Mouse (Mus musculus) heart, embryonic 12.5 days (tissue): ENCODE measurements at regions not wholly inside any gene's neighbourhood (a gene's known extent, or its start where the extent isn't known, plus 50 kb on each side); places are given as distances from the start of the nearest gene placed in this dataset.

Experiments
- ATAC-seq: fragments of 200-750 bp; cut with Nextera tagmentation; 2 replicates; pipeline ENCODE4 v1.8.0; 2017; ENCODE audit warnings: moderate TSS enrichment, moderate library complexity; ENCODE audit not compliant: insufficient number of reproducible peaks, low FRiP score
- H3K27ac ChIP-seq: fragments of 300-500 bp; sonication (generic); 2 replicates; pipeline ENCODE4 v1.5.1; 2016; ENCODE audit warnings: mild to moderate bottlenecking, moderate library complexity; ENCODE audit not compliant: poor library complexity, severe bottlenecking
- H3K27me3 ChIP-seq: fragments of 300-500 bp; sonication (generic); replicated peaks from 2 replicates; pipeline ENCODE4 v1.6.1; 2016; ENCODE audit warnings: mild to moderate bottlenecking, moderate library complexity
- H3K36me3 ChIP-seq: fragments of 300-500 bp; sonication (generic); 2 replicates; pipeline ENCODE4 v1.6.1; 2016; ENCODE audit warnings: mild to moderate bottlenecking, moderate library complexity
- H3K4me1 ChIP-seq: fragments of 300-500 bp; sonication (generic); replicated peaks from 2 replicates; pipeline ENCODE4 v1.6.1; 2016; ENCODE audit warnings: mild to moderate bottlenecking
- H3K4me2 ChIP-seq: fragments of 300-500 bp; sonication (generic); 2 replicates; pipeline ENCODE4 v1.6.1; 2016; ENCODE audit warnings: mild to moderate bottlenecking, moderate library complexity
- H3K4me3 ChIP-seq: fragments of 300-500 bp; sonication (generic); 2 replicates; pipeline ENCODE4 v1.5.1; 2016; ENCODE audit warnings: mild to moderate bottlenecking
- H3K9ac ChIP-seq: fragments of 300-500 bp; sonication (generic); 2 replicates; pipeline ENCODE4 v1.6.1; 2016; ENCODE audit warnings: mild to moderate bottlenecking, moderate library complexity
- H3K9me3 ChIP-seq: fragments of 300-500 bp; sonication (generic); replicated peaks from 2 replicates; pipeline ENCODE4 v1.6.1; 2016; ENCODE audit warnings: mild to moderate bottlenecking, moderate library complexity
- WGBS: fragments of 180-500 bp; shearing (Covaris S2); methylation state at CpG from one replicate; pipeline ENCODE4 v1.1.7; 2016; 5-methylcytosine and 5-hydroxymethylcytosine counted together

- H3K27ac ChIP-seq = no peak overlapping the region
- 71% methylated on average over 5 of the region's 5 CpGs for WGBS
- no peak overlapping the region for H3K9ac ChIP-seq
- H3K27me3 ChIP-seq = no peaks in the 10 kb centered on the region
- no peaks in the 10 kb centered on the region for H3K4me1 ChIP-seq
- no peaks in the 10 kb centered on the region for H3K9me3 ChIP-seq
- no peaks in the 10 kb centered on the region for H3K36me3 ChIP-seq
- H3K4me3 ChIP-seq = no peak overlapping the region
- no peak for ATAC-seq
- no peak overlapping the region for H3K4me2 ChIP-seq
Observed at GRCm38 (mm10) chr8:49243002-49243401, 399.3 kb upstream of the Tenm3 start.

- no peak overlapping the region for H3K4me3 ChIP-seq
- H3K27ac ChIP-seq = no peak overlapping the region
- H3K4me2 ChIP-seq = no peak overlapping the region
- H3K36me3 ChIP-seq = no peaks in the 10 kb centered on the region
- no peaks in the 10 kb centered on the region for H3K4me1 ChIP-seq
- H3K27me3 ChIP-seq = no peaks in the 10 kb centered on the region
- H3K9ac ChIP-seq = no peak overlapping the region
- H3K9me3 ChIP-seq = no peaks in the 10 kb centered on the region
- WGBS = 71% methylated on average over 4 of the region's 4 CpGs
- no peak for ATAC-seq
Observed at GRCm38 (mm10) chr8:49236822-49237071, 393.0 kb upstream of the Tenm3 start.

GRCm38 (mm10) chr8:49236021-49236821, 392.5 kb upstream of the Tenm3 start:
- Histone ChIP-seq H3K4me1 (no peaks in the 10 kb centered on the region), H3K4me3 (no peak overlapping the region), H3K27me3 (no peaks in the 10 kb centered on the region), H3K27ac (no peak overlapping the region), H3K36me3 (no peaks in the 10 kb centered on the region), H3K4me2 (no peak overlapping the region), H3K9me3 (no peaks in the 10 kb centered on the region), H3K9ac (no peak overlapping the region)
- 81% methylated on average over 7 of the region's 7 CpGs for WGBS
- no peak for ATAC-seq

- H3K4me3 ChIP-seq = no peak overlapping the region
- H3K4me1 ChIP-seq = no peaks in the 10 kb centered on the region
- no peaks in the 10 kb centered on the region for H3K9me3 ChIP-seq
- no peak overlapping the region for H3K27ac ChIP-seq
- no peak for ATAC-seq
- H3K27me3 ChIP-seq = no peaks in the 10 kb centered on the region
- WGBS = 79% methylated on average over 18 of the region's 18 CpGs
- no peak overlapping the region for H3K9ac ChIP-seq
- no peak overlapping the region for H3K4me2 ChIP-seq
- no peaks in the 10 kb centered on the region for H3K36me3 ChIP-seq
Observed at GRCm38 (mm10) chr8:49223841-49224420, 380.2 kb upstream of the Tenm3 start.

- no peak overlapping the region for H3K4me3 ChIP-seq
- WGBS = 69% methylated on average over 4 of the region's 4 CpGs
- ATAC-seq = no peak
- no peaks in the 10 kb centered on the region for H3K4me1 ChIP-seq
- no peak overlapping the region for H3K9ac ChIP-seq
- no peaks in the 10 kb centered on the region for H3K27me3 ChIP-seq
- no peak overlapping the region for H3K27ac ChIP-seq
- no peaks in the 10 kb centered on the region for H3K36me3 ChIP-seq
- no peak overlapping the region for H3K4me2 ChIP-seq
- H3K9me3 ChIP-seq = 0 out of 2 replicates have a peak, but pooled peaks cover under 1% of the 10 kb centered on the region
Observed at GRCm38 (mm10) chr8:49195333-49195640, 351.5 kb upstream of the Tenm3 start.

GRCm38 (mm10) chr8:49194592-49195332, 351.0 kb upstream of the Tenm3 start:
- Histone ChIP-seq H3K27me3 (no peaks in the 10 kb centered on the region), H3K4me3 (no peak overlapping the region), H3K4me1 (no peaks in the 10 kb centered on the region), H3K4me2 (no peak overlapping the region), H3K27ac (no peak overlapping the region), H3K9ac (no peak overlapping the region), H3K9me3 (0 out of 2 replicates have a peak, but pooled peaks cover 5% of the 10 kb centered on the region), H3K36me3 (no peaks in the 10 kb centered on the region)
- ATAC-seq = no peak
- WGBS = 64% methylated on average over 11 of the region's 11 CpGs

GRCm38 (mm10) chr8:49186853-49187252, 343.1 kb upstream of the Tenm3 start:
- WGBS = 75% methylated on average over 3 of the region's 3 CpGs
- ATAC-seq = no peak
- H3K9ac ChIP-seq = no peak overlapping the region

GRCm38 (mm10) chr8:49175386-49175785, 331.6 kb upstream of the Tenm3 start:
- Histone ChIP-seq H3K4me3 (no peak overlapping the region), H3K9ac (no peak overlapping the region), H3K27me3 (no peaks in the 10 kb centered on the region), H3K9me3 (0 out of 2 replicates have a peak, but pooled peaks cover 3% of the 10 kb centered on the region), H3K4me2 (no peak overlapping the region), H3K4me1 (no peaks in the 10 kb centered on the region), H3K27ac (no peak overlapping the region), H3K36me3 (no peaks in the 10 kb centered on the region)
- ATAC-seq = no peak
- 75% methylated on average over 4 of the region's 4 CpGs for WGBS

More at GRCm38 (mm10) chr8:49186853-49187252, 343.1 kb upstream of the Tenm3 start:
- Histone ChIP-seq H3K36me3 (no peaks in the 10 kb centered on the region), H3K4me1 (no peaks in the 10 kb centered on the region), H3K27me3 (no peaks in the 10 kb centered on the region), H3K27ac (no peak overlapping the region), H3K9me3 (0 out of 2 replicates have a peak, but pooled peaks cover 7% of the 10 kb centered on the region), H3K4me2 (no peak overlapping the region), H3K4me3 (no peak overlapping the region)

GRCm38 (mm10) chr8:49174956-49175355, 331.2 kb upstream of the Tenm3 start:
- no peak overlapping the region for H3K4me2 ChIP-seq
- H3K36me3 ChIP-seq = no peaks in the 10 kb centered on the region
- H3K4me3 ChIP-seq = no peak overlapping the region
- H3K27me3 ChIP-seq = no peaks in the 10 kb centered on the region
- no peak overlapping the region for H3K27ac ChIP-seq
- H3K9me3 ChIP-seq = 0 out of 2 replicates have a peak, but pooled peaks cover 3% of the 10 kb centered on the region
- no peak for ATAC-seq
- H3K9ac ChIP-seq = no peak overlapping the region
- H3K4me1 ChIP-seq = no peaks in the 10 kb centered on the region
- WGBS = 75% methylated on average over 2 of the region's 2 CpGs

- no peaks in the 10 kb centered on the region for H3K27me3 ChIP-seq
- no peak overlapping the region for H3K4me3 ChIP-seq
- H3K4me2 ChIP-seq = no peak overlapping the region
- no peaks in the 10 kb centered on the region for H3K4me1 ChIP-seq
- H3K36me3 ChIP-seq = no peaks in the 10 kb centered on the region
- 80% methylated on average over 4 of the region's 4 CpGs for whole genome bisulfite sequencing
- H3K27ac ChIP-seq = no peak overlapping the region
- H3K9ac ChIP-seq = no peak overlapping the region
- ATAC-seq = no peak
- no peaks in the 10 kb centered on the region for H3K9me3 ChIP-seq
Observed at GRCm38 (mm10) chr8:49159318-49159717, 315.6 kb upstream of the Tenm3 start.

- no peak for ATAC-seq
- WGBS = 65% methylated on average over 4 of the region's 4 CpGs
- Histone ChIP-seq H3K9ac (no peak overlapping the region), H3K27ac (no peak overlapping the region), H3K27me3 (no peaks in the 10 kb centered on the region), H3K4me1 (no peaks in the 10 kb centered on the region), H3K9me3 (no peaks in the 10 kb centered on the region), H3K4me3 (no peak overlapping the region), H3K36me3 (no peaks in the 10 kb centered on the region), H3K4me2 (no peak overlapping the region)
Observed at GRCm38 (mm10) chr8:49158201-49158600, 314.4 kb upstream of the Tenm3 start.
